Mouse (Mus musculus) thymus, postnatal 36 days (tissue): ENCODE measurements at regions not wholly inside any gene's neighbourhood (a gene's known extent, or its start where the extent isn't known, plus 50 kb on each side); places are given as distances from the start of the nearest gene placed in this dataset.

ENCODE experiments used
- DNase-seq, 2 experiments: peaks; one replicate each; pipeline ENCODE4 v3.0.0; 2022; ENCODE audit warnings: mixed read lengths in 2 of 2

GRCm38 (mm10) chr13:110450526-110450925, 55.7 kb downstream of the Plk2 start:
- DNase-seq, result no peak

GRCm38 (mm10) chr13:110452009-110452525, 57.2 kb downstream of the Plk2 start:
- DNase-seq, result no peak

GRCm38 (mm10) chr13:110455085-110455484, 60.2 kb downstream of the Plk2 start:
- no peak for DNase-seq

GRCm38 (mm10) chr13:110455569-110456196, 60.8 kb downstream of the Plk2 start:
- DNase-seq, result no peak

GRCm38 (mm10) chr13:110458701-110459100, 63.9 kb downstream of the Plk2 start:
- no peak for DNase-seq

GRCm38 (mm10) chr13:110461581-110461980, 66.7 kb downstream of the Plk2 start:
- DNase-seq, result no peak

- no peak for DNase-seq
These were observed 76.7 kb downstream of the Plk2 start for GRCm38 (mm10) chr13:110471526-110471925.

GRCm38 (mm10) chr13:110477709-110478108, 82.9 kb downstream of the Plk2 start:
- DNase-seq, result no peak

GRCm38 (mm10) chr13:110484358-110484940, 89.6 kb downstream of the Plk2 start:
- DNase-seq, result no peak

- no peak for DNase-seq
These were observed 90.7 kb downstream of the Plk2 start for GRCm38 (mm10) chr13:110485515-110485914.

- DNase-seq, result no peak
These were observed 95.3 kb downstream of the Plk2 start for GRCm38 (mm10) chr13:110490166-110490565.

GRCm38 (mm10) chr13:110492296-110493001, 97.6 kb downstream of the Plk2 start:
- no peak for DNase-seq

- DNase-seq, result no peak
These were observed 98.2 kb downstream of the Plk2 start for GRCm38 (mm10) chr13:110493002-110493552.

- no peak for DNase-seq
These were observed 102.6 kb downstream of the Plk2 start for GRCm38 (mm10) chr13:110497461-110497860.

GRCm38 (mm10) chr13:110507814-110508362, 113.0 kb downstream of the Plk2 start:
- no peak for DNase-seq

- no peak for DNase-seq
These were observed 123.1 kb downstream of the Plk2 start for GRCm38 (mm10) chr13:110517986-110518385.

- DNase-seq, result no peak
These were observed 128.1 kb downstream of the Plk2 start for GRCm38 (mm10) chr13:110522974-110523373.

- no peak for DNase-seq
These were observed 132.8 kb downstream of the Plk2 start for GRCm38 (mm10) chr13:110527681-110528080.

GRCm38 (mm10) chr13:110529624-110530023, 134.8 kb downstream of the Plk2 start:
- DNase-seq, result no peak

GRCm38 (mm10) chr13:110534320-110534764, 139.5 kb downstream of the Plk2 start:
- DNase-seq, result no peak

- DNase-seq, result no peak
These were observed 140.9 kb downstream of the Plk2 start for GRCm38 (mm10) chr13:110535785-110536184.

- no peak for DNase-seq
These were observed 143.2 kb downstream of the Plk2 start for GRCm38 (mm10) chr13:110537960-110538463.
